Comparison of ENCODE assay signal across 7 mouse cellular contexts in genomic region chr2:26315072-26315924, GRCm38 (mm10). TPM values are rescaled to one million over a fixed set of nuclear protein-coding genes. Genes with fewer than 3 reads are reported as not detected.
DNase-seq lines count a peak whose midpoint lies in the region; ATAC-seq lines count a peak whose summit lies in the region.

Gene Gpsm1, plus strand, starts transcription at chr2:26315515.

- no peaks in the 10 kb centered on the region for H3K9me3 ChIP-seq in limb, embryonic 15.5 days
- no peaks in the 10 kb centered on the region for H3K9me3 ChIP-seq in midbrain, embryonic 16.5 days (replicated peaks; ENCODE audit: control insufficient read depth, low read length, poor library complexity, severe bottlenecking)

- 0% methylated on average over 60 of the region's 66 CpGs for WGBS in limb, embryonic 15.5 days
- under 1% methylated on average over 53 of the region's 66 CpGs for WGBS in midbrain, embryonic 16.5 days

- no peaks in the 10 kb centered on the region for H3K36me3 ChIP-seq in limb, embryonic 15.5 days
- H3K36me3 ChIP-seq in midbrain, embryonic 16.5 days (ENCODE audit: control insufficient read depth, insufficient read depth, low read length), result no peaks in the 10 kb centered on the region; the same call in 1 of the 2 replicates

- peak within 1 kb of the TSS; percentile 76 for H3K4me2 ChIP-seq in limb, embryonic 15.5 days
- peak within 1 kb of the TSS; percentile 73 for H3K4me2 ChIP-seq in midbrain, embryonic 16.5 days (ENCODE audit: low read length)

- peaks cover 66% of the 10 kb centered on the region for H3K4me1 ChIP-seq in limb, embryonic 15.5 days
- peaks cover 42% of the 10 kb centered on the region for H3K4me1 ChIP-seq in midbrain, embryonic 16.5 days (ENCODE audit: control insufficient read depth, insufficient read depth, low read length)

- peak; percentile 74 for ATAC-seq in limb, embryonic 15.5 days (ENCODE audit: insufficient number of reproducible peaks, low FRiP score, low TSS enrichment, low read depth)
- peak; percentile 83 for ATAC-seq in midbrain, embryonic 16.5 days

- peak within 1 kb of the TSS; percentile 94 for H3K27ac ChIP-seq in limb, embryonic 15.5 days
- H3K27ac ChIP-seq in midbrain, embryonic 16.5 days (ENCODE audit: low read length), result peak within 1 kb of the TSS; percentile 98

- H3K9ac ChIP-seq in limb, embryonic 15.5 days, result peak within 1 kb of the TSS; percentile 62
- peak within 1 kb of the TSS; percentile 99 for H3K9ac ChIP-seq in midbrain, embryonic 16.5 days (ENCODE audit: low read depth, low read length)

- H3K27me3 ChIP-seq in limb, embryonic 15.5 days, result no peaks in the 10 kb centered on the region
- no peaks in the 10 kb centered on the region for H3K27me3 ChIP-seq in midbrain, embryonic 16.5 days (ENCODE audit: control insufficient read depth, insufficient read depth, low read depth, low read length)

- DNase-seq in adrenal gland, postnatal 10 days, result peak; percentile 90
- peak; percentile 81 for DNase-seq in embryo, embryonic 11.5 days (ENCODE audit: low read depth, low spot score)
- DNase-seq in heart, adult 18-20 months, result peak; percentile 88 to 92
- peak; percentile 79 for DNase-seq in kidney, adult 18-20 months
- DNase-seq in spleen, postnatal 10 days (ENCODE audit: low spot score in 2 of 2), result peak; percentile 25 to 63

- H3K4me3 ChIP-seq in limb, embryonic 15.5 days, result peak within 1 kb of the TSS; percentile 57
- peak within 1 kb of the TSS; percentile 78 for H3K4me3 ChIP-seq in midbrain, embryonic 16.5 days (ENCODE audit: low read depth, low read length)

RNA-seq across cellular contexts. Expression of gene Gpsm1, which starts in this region (rescaled TPM):
- total RNA-seq in adrenal gland, postnatal 10 days (2021), result 10 to 100 TPM; 15.7 to 19.3 TPM
- total RNA-seq in heart, adult 18-20 months (2021), result 100 to 1,000 TPM; 175 to 238 TPM
- 40.7 and 41.8 TPM in 2 replicates for polyA plus RNA-seq in limb, embryonic 15.5 days (2015; fragmentation: Nextera tagmentation; extraction: Ambion mirVana)
- polyA plus RNA-seq in midbrain, embryonic 16.5 days (2015; fragmentation: Nextera tagmentation; extraction: Ambion mirVana), result 182 and 188 TPM in 2 replicates

Comparison
In these comparisons a context has a peak if more than half of its experiments do, and no peak if none do; other contexts are left out.
1. Peak in every context shown above with its lines: DNase-seq, ATAC-seq, H3K4me3 ChIP-seq and H3K27ac ChIP-seq.
2. RNA of gene Gpsm1 (total RNA-seq): 175 to 238 TPM in heart, adult 18-20 months; 15.7 to 19.3 TPM in adrenal gland, postnatal 10 days; every median in the first group is over 4 times any median in the second.